In the genomic region with DNA sequence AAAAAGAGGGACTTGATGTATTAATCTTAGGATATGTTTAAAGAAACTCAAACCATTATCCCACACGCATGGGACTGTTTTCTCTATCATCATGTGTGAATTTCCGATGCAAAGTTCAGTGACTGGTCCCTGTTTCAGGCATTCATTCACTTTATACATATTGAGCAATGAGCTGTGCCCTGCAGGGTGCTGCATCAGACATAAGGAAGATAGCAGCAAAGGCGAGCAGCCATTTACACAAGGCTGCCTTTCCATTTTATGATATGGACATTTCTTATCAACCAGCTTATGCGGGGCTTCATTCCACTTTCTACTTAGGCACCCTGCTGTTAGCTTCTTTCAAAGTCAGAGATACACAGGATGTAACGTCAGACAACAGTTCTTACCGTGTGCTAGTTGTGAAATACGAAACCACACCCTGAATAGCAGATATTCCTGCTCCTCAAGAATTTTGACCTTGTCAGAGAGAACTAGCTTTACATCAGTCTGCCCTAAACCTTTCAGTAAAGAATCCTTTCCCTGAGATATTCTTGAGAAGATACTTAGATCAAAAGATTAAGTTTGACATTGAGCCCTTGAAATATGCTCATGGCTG, we compare ENCODE assay signal across 16 mouse cellular contexts. TPM values are rescaled to one million over a fixed set of nuclear protein-coding genes. Genes with fewer than 3 reads are reported as not detected.
"Had no signal": no experiment of that assay in that cellular context is flagged by ENCODE, and none has a peak within 500 bp of the region (broad histone marks: within the 10 kb centered on the region; RNA-seq: fewer than 3 reads in every experiment).

No protein-coding gene starts in this region.

- H3K4me2 ChIP-seq: liver, embryonic 13.5 days; lung, embryonic 15.5 days; midbrain, embryonic 15.5 days; neural tube, embryonic 12.5 days; stomach, embryonic 15.5 days had no signal

- DNase-seq: kidney, adult 2 months; kidney, postnatal 25 days; layer of hippocampus, adult 9-11 months; layer of hippocampus, postnatal 36 days; liver; liver, embryonic 13.5 days; liver, postnatal 0 days; lung, postnatal 14 days; retina, postnatal 1 day; thymus, adult 2 months; thymus, postnatal 25 days had no signal

- H3K9ac ChIP-seq: liver, embryonic 13.5 days; liver, postnatal 0 days; lung, embryonic 15.5 days; midbrain, embryonic 15.5 days; neural tube, embryonic 12.5 days; stomach, embryonic 15.5 days had no signal

- H3K4me3 ChIP-seq: liver, embryonic 13.5 days; lung, embryonic 15.5 days; midbrain, embryonic 15.5 days; neural tube, embryonic 12.5 days; stomach, embryonic 15.5 days had no signal

- H3K36me3 ChIP-seq: liver, embryonic 13.5 days; lung, embryonic 15.5 days; midbrain, embryonic 15.5 days; neural tube, embryonic 12.5 days; stomach, embryonic 15.5 days had no signal

- H3K9me3 ChIP-seq: liver, embryonic 13.5 days; lung, embryonic 15.5 days; midbrain, embryonic 15.5 days; neural tube, embryonic 12.5 days; stomach, embryonic 15.5 days had no signal

- H3K27me3 ChIP-seq: liver, embryonic 13.5 days; lung, embryonic 15.5 days; midbrain, embryonic 15.5 days; neural tube, embryonic 12.5 days; stomach, embryonic 15.5 days had no signal

- ATAC-seq: liver, postnatal 0 days; midbrain, embryonic 15.5 days had no signal

- H3K4me1 ChIP-seq: liver, embryonic 13.5 days; lung, embryonic 15.5 days; midbrain, embryonic 15.5 days; neural tube, embryonic 12.5 days; stomach, embryonic 15.5 days had no signal

- H3K27ac ChIP-seq: liver, embryonic 13.5 days; lung, embryonic 15.5 days; macrophage; midbrain, embryonic 15.5 days; neural tube, embryonic 12.5 days; stomach, embryonic 15.5 days had no signal

RNA-seq across cellular contexts. Expression of a gene that starts 45.5 kb away (rescaled TPM):
- polyA plus RNA-seq: macrophage had no signal
